Mouse (Mus musculus) adrenal gland, postnatal 36 days (tissue): Measurements from ENCODE around the gene Mindy2. TPM values are rescaled to one million over a fixed set of nuclear protein-coding genes. Genes with fewer than 3 reads are reported as not detected.

ENCODE experiments used
- DNase-seq, 2 experiments: peaks; one replicate each; pipeline ENCODE4 v3.0.0; 2021; ENCODE audit warnings: mixed read lengths in 1 of 2
- long read RNA-seq, 2 experiments: library from polyadenylated mRNA; stranded (forward); transcript quantifications; one replicate each; pipeline ENCODE4 v2.0.0; 2021; ENCODE audit warnings: borderline sequencing depth in 2 of 2
- total RNA-seq, 2 experiments: library from RNA; stranded (reverse); gene quantifications; 2 replicates each; pipeline ENCODE4 v1.2.3; 2021

Mindy2 gene
- total RNA-seq: 10 to 100 TPM; 16.2 to 16.8 TPM
- long read RNA-seq, experiment 1, full-length matches to known transcripts: 26 of 34 reads
- long read RNA-seq, experiment 1, partial matches to known transcripts: 2 of 34 reads
- long read RNA-seq, experiment 1, other reads (novel, unspliced or antisense): 6 of 34 reads
- long read RNA-seq, experiment 2, full-length matches to known transcripts: 2 of 3 reads
- long read RNA-seq, experiment 2, partial matches to known transcripts: 1 of 3 reads
- long read RNA-seq, experiment 2, other reads (novel, unspliced or antisense): 0 of 3 reads

GRCm38 (mm10) chr9:70657013-70657967, at the start of gene Mindy2:
Gene Mindy2 (minus strand): TSS chr9:70657174.
- peak; percentile 99 to 100 for DNase-seq

DNA sequence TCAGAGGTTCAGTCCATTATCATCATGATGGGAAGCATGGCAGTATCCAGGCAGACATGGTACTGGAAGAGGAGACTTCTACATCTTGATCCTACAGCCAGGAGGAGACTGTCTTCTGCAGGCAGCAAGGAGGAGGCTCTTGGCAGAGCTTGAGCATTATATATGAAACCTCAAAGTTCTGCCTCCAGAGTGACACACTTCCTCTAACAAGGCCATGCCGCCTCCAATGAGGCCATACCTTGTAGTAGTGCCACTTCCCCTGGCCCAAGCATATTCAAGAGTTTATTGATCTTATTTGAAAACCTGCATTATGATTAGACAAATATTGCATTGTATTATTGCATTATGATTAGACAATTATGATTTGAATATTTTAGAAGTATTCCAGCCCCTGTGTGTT, 49.5 kb upstream of the Mindy2 start:
- DNase-seq: no peak

- no peak for DNase-seq
Observed at GRCm38 (mm10) chr9:70703597-70704203, 46.7 kb upstream of the Mindy2 start.

DNA sequence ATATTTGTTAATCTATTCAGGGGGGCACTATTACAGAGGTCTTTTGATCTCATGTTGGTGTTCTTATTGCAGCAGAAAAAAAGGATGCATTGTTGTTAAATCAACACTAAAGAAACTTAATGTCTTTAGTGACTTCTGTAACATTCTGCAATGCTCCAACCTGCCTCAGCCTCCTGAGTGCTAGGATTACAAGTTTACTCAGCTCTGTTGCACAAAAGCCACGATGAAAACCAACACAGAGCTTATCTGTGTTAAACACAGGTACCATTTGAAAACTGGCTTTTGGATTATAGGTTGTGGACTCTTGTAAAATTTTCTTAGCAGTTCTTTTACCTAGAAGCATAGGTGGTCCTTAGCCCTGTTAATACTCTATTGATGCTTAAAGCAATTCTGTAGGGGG, 41.1 kb upstream of the Mindy2 start:
- no peak for DNase-seq

DNA sequence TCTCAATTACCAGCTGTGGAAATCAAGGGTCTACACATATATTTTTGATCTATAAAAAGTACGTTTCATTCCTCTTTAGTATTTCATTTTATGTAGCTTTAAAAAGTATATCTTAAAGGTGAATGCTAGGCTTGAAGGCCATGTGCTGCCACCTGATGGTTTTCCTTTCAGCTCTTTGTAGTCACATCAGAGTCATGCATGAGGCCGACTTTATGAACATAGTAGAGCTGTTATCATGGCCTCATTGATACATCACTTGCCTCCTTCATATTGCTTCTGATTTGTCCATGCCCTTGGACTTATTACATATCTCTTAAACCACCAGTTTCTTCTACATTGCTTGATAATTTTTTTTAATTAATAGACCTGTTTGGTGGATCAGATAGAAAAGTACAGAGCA, 38.7 kb upstream of the Mindy2 start:
- no peak for DNase-seq

DNA sequence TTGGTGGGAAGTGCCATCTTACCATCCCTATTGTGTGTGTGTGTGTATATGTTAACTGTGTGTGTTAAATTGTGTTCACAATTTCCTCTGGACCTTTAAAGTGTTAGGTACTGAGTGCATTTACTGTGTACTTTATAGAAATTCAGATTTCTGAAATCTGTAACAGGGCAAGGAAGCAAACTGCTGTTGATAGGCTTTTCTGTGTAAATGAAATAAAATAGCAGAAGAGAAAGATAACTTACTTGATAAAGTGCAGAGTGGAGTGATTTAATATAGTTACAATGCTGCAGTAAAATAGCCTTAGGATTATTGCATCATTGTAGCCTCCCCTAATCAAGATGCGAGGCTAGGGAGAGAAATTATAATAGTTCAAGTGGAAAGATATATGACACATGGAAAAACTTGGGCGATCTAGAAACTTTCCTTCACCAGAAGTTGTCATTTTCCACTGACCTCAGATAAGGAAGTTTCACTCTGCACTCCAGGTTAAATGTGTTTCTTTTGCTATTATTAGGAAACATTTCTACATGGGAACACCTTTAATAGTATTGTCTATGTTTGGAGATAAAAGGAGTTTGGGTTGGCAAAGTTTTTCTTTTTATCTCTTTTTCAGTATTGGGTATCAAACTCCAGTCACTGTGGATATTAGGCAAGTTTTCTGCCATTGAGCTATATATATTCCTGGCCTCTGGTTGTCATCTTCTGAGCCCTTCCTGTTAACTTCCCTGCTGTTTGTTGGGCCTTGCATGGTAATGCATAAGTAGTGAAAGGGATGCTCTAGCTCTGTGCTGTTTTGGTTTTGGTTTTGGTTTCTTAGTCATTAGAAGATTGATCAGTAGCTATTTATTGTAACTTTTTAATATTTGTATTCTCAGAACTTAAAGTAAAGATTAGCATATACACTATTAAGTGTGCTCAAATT, 35.1 kb upstream of the Mindy2 start:
- DNase-seq: no peak

DNA sequence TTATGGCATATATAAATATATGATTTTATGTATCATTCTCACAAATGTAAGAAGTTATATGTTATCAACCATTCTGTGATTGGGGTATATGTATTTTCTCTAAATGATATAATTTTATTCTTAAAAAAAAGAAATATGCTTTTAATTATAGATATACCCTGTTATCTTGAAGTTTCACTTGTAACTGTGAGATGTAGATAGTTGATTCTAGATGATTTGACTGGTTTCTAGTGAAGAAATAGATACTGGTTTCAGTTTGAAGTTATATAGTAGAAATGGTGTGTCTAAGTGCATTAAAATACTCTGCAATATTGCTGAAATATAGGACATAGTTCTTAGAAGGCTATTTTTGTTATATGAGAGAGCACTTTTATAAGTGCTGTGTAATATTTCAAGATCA, 33.6 kb upstream of the Mindy2 start:
- DNase-seq: no peak

GRCm38 (mm10) chr9:70689926-70690325, 33.0 kb upstream of the Mindy2 start:
- no peak for DNase-seq

DNA sequence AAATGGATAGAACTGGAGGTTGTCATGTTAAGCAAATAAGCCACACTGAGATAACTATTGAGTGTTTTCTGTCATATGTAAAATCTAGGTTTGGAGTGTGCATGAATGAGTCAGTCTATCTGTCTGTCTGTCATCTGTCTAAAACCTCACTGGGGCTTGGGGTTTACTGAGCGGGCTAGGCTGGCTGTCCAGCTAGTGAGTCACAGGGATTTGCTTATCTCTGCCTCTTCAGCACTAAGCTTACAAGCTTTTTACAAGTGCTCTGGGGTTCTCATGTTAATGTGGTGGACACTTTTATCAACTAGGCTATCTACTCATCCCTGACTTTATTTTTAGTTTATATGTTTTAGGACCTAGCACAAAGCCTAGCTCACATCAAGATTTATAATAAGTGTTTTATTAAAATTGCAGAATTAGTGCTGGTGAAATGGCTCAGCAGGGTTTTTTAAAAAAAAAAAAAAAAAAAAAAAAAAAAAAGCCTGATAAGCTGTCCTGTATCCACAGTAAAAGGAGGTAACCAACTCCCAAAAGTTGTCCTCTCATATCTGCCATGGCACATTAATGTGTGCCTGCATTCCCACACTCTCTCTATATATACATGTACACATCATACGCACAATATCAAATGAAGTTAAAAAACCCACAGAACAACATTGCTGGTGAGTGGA, 31.5 kb upstream of the Mindy2 start:
- peak in 1 of 2 experiments; percentile 12 for DNase-seq

DNA sequence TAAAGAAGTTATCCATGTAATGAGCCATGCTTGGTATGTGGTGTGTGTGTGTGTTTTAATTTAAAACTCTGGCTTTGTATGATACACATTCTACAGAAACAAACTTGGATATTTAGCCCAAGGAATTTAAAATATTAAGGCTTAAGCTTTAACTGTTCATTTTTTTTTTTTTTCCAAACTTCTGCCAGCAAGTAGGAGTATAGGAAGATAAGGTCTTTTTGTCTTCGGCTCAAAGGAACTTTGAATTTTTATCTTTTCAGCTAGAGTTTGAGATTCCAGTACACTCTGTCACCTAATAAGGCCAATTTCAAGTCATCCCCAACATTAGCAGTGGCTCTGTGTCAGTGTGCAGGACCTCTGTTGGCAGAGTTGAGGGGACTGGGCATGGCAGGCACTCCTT, 25.2 kb upstream of the Mindy2 start:
- no peak for DNase-seq

- DNase-seq: peak; percentile 59 to 77
Observed at GRCm38 (mm10) chr9:70679132-70680091, 22.4 kb upstream of the Mindy2 start.

DNA sequence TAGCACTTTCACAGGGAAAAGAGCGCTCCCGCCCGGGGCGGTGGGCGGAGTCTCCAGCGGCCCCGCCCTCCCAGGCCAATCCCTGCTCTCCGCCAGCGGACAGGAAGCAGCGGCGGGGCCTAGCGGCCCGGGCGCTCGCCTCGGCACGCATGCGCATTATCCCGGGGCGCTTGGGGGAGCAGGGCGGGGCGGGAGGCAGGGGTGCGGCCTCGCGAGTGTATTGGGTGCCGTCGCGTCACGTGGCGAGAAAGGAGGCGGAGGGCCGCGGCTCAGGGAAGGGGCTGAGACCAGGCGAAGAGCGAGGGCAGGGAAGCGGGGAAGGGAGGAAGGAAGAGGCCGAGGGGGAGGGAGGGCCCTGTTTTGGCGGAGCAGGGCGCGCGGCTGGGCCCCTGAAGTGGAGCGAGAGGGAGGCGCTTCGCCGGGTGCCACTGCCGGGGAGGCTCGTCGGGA, 21.7 kb upstream of the Mindy2 start, which contains the start of gene Adam10:
Gene Adam10 (plus strand): TSS at position 316 of the 450 bp plus-strand sequence.
- DNase-seq: peak; percentile 99 to 100

DNA sequence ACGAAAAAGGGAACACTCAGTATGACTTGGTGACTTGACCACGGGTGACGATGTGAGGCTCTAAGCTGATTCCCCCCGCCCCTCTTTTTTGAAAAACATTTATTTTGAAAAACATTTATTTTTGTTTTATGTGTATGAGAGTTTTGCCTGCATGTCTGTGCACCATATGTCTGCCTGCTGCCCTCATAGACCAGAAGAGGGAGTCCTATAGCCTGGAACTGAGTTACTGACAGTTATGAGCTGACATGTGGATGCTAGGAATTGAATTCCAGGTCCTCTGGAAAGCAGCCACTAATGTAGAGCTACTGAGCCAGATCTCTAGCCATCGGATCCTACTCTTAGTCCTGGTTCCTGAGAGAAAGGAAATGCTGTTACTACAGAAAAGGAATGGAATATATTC, 19.0 kb upstream of the Mindy2 start:
- DNase-seq: no peak

- DNase-seq: no peak
Observed at GRCm38 (mm10) chr9:70675117-70675516, 18.1 kb upstream of the Mindy2 start.

- DNase-seq: no peak
Observed at GRCm38 (mm10) chr9:70673656-70674055, 16.7 kb upstream of the Mindy2 start.

GRCm38 (mm10) chr9:70671772-70672579, 15.0 kb upstream of the Mindy2 start:
- peak; percentile 16 to 37 for DNase-seq

- DNase-seq: no peak
Observed at GRCm38 (mm10) chr9:70671278-70671677, 14.3 kb upstream of the Mindy2 start.

DNA sequence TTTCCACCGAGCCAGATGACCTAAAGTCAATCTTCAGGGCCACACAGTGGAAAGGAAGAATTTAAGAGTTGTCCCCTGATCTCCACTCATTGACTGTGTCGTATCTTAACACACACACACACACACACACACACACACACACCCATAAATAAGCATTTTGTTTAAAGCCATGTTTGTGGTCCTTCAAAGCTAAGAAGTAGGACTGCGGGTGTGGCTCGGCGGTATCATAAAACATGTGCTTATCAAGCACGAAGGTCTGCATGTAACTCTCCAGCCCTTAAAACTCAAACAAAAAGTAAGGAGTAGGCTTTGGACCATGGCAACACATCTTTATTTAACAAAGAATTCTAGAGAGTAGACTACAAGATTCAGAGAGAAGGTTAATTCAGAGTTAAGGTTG, 13.4 kb upstream of the Mindy2 start:
- no peak for DNase-seq

- no peak for DNase-seq
Observed at GRCm38 (mm10) chr9:70669197-70669596, 12.2 kb upstream of the Mindy2 start.
